Mouse (Mus musculus) E14TG2a.4 (cell line): ENCODE results near the gene Sfxn5.

Experiments
- CTCF ChIP-seq: conservative IDR thresholded peaks from 2 replicates; pipeline ENCODE4 v1.5.1; 2014; ENCODE audit warnings: low read length
- NANOG ChIP-seq: IDR thresholded peaks from 2 replicates; pipeline ENCODE4 v1.6.1; 2014; ENCODE audit warnings: borderline replicate concordance, low read length, mixed read lengths

DNA sequence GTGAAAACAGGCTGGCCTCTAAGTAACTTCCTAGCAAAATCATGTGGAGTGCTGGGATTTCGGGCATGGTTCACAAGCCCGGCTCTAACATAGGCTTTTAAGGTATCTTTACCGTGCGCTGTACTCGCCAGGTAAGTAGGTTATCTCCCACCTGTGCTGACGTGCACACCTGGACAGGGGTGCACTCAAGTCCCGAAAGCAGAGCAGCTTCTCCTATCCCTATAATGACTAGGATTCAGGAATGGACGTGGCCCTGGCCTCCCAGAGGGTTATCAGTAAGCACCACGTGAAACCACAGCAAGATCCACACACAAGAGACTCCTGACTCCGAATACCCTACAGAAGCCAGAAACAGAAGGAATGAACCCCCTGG, 48.4 kb upstream of the Sfxn5 start:
- no peak for TF ChIP-seq CTCF
- no peak for TF ChIP-seq NANOG
